Mouse (Mus musculus) urinary bladder, postnatal 36 days (tissue): ENCODE data around the gene Pex5l.
A peak's percentile ranks its signal among the peaks of the same experiment; 100 is the strongest.

Experiments used
- DNase-seq, 2 experiments: peaks; one replicate each; pipeline ENCODE4 v3.0.0; 2022; ENCODE audit warnings: low spot score in 2 of 2, mixed read lengths in 1 of 2

The Pex5l gene

DNA sequence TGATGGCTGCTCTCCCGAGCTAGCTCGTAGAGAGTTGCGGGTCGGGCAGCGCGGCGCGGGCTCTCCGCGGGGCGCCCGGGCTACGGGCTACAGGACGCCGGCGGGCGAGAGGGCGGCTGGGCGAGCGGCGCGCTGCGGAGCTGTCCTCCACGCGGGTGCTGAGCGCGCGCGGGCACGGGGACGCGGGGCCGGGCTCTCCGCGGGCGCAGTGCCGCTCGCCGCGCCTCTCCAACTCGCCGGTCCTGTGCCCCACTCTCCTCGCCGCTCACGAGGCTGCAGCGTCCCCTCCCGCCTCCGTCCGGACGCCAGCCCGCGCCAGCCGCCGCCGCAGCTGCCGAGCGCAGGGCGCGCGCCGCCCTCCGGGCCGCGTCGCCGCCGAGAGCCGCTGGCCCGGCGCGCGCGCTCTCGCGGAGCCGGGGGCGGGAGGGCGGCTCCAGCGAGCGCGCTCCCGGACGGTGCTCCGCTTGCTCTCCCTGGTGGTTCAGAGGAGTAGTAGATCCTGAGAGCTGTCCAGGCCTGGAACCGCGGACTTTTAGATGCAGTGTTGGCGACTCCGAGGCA is at the start of gene Pex5l:
Pex5l (minus strand) TSS at position 347 of the 561 bp plus-strand sequence.
- peak; percentile 18 to 25 for DNase-seq

DNA sequence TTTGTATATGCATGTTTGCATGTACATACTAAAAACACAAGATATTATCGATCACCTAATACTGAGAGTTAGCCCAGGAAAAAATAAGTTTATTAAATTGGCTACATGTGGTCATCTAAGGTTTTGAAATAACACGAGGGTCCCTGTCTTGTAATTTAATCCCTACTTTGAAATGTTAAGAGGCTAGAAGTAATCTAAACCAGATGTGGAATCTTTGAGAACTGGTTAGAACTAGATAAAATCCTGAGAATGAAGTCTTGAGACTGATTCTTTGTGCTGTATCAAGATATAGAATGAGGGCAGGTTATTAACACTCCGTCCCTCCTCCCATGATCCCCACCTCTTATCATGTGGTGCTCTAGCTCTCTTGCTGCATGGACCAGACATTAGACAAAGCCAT is 22.1 kb upstream of the Pex5l start:
- no peak for DNase-seq

DNA sequence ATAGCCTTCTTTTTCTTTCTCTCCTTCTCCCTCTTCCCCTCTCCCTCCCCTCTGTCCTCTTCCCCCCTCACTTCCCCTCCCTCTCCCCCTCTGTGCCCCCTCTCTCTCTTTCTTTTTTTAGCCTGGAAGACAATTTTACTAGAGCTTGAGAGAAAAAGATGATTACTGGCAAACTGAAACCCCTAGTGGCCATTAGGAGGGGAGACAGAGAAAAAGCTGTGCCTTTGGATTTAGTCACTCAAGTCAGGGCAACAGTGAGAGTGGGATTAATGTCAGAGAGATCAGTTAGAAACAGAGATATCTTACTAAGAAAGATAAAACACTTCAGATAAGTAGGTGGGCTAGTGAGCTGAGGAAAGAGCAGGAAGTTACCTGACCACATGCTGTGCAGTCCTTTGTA is 20.8 kb upstream of the Pex5l start:
- no peak for DNase-seq

DNA sequence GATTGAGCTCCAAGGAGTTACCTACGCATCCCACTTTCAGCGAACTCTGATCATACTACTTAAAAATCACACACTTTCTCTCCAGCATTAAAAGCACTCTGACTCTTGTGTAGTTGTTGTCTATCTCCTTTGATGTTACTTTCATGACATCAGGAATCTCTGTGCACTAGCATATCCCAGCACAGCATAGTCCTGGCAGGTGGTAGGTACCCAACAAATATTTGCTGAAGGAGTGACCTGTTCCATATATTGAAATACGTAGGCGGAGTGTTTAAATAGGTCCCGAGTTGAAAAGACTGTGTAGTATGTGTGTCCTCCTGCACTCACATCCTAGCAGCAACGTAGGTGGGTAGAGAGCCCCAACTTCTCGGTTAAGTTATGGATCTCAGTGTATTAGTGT is 545 bp upstream of the Pex5l start:
- DNase-seq: no peak

DNA sequence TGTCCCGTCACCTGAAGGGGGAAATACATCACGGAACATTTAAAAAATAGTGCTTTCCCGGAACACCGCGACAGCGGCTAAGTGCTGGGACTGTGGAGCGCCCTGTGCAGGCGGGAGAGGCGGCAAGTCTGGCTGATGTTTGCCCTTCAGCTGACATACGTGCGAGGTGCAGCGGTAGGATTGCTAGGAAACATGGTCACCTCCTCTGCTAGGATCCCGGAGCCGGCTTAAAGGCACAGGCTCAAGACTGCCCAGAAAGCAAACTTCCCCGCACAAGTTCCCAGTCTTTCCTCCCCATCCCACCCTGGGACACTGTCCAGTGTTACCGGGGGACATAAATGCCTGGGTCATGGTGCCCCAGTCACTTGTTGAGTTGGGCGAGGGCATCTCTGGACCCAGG is 649 bp downstream of the Pex5l start:
- no peak for DNase-seq

DNA sequence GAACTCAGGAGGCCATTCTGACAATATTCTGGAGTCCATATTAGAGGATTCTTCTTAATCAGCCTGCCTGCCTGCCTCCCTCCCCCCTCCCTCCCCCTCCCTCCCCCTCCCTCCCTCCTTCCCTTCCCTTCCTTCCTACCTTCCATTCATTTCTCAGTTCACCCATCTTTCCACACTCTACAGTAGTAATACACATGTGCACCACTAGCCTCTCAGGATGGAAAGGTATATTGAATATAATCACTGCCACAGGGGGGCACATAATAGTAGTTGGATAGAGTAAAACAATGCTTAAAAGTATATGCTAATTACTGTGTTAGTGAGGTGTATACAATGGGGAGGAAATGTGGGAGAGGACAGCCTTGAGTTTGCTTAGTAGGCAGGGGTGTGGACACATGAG is 13.1 kb downstream of the Pex5l start:
- no peak for DNase-seq

DNA sequence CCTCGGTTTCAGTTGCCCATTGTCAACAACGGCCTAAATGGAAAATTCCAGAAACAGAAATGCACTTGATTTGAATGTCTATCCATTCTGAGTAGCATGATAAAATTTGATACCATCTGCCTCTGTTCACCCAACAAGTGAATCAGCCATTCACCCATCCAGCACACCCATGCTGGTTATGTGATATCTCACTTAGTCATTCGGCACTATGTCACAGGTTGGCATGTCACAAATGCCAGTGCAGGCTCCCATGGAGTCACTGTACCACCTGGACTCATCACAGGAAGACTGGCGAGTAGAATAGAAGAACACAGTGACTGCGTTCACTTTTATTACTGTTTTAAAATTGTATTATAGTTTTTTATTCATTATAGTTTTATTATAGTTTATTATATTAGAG is 18.3 kb downstream of the Pex5l start:
- DNase-seq: no peak

DNA sequence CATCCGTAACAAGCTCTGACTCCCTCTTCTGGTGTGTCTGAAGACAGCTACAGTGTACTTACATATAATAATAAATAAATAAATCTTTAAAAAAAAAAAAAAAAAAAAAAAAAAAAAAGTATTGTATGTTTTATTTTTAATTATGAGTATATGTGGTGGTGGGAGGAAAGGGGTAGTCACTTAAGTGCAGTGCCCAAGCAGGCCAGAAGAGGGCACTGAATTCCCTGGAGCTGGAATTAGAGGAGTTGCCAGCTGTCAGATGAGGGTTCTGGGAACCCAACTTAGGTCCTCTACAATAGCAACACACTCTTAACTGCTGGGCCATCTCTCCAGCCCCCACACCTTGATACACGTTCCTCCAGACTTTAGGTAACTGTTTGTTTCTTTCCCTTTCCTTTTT is 37.3 kb downstream of the Pex5l start:
- no peak for DNase-seq

DNA sequence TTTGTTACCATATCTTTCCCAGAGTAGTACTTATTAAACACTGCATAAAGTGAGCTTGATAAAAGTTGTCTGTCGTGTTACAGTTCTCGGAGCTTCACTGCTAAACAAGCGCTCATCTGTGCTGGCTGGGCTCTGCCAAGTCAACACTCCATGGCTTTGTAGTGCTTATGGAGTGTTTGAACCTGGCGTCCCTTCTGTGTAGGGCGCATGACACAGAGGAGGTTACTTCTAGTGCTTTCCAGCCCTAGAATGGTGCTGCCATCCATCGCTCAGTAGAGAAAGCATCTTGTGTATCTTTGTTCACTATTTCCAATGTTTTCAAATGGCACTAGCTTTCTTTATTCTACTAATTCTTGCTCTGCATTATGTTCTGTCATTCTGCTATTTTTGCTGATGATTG is 39.5 kb downstream of the Pex5l start:
- DNase-seq: no peak

DNA sequence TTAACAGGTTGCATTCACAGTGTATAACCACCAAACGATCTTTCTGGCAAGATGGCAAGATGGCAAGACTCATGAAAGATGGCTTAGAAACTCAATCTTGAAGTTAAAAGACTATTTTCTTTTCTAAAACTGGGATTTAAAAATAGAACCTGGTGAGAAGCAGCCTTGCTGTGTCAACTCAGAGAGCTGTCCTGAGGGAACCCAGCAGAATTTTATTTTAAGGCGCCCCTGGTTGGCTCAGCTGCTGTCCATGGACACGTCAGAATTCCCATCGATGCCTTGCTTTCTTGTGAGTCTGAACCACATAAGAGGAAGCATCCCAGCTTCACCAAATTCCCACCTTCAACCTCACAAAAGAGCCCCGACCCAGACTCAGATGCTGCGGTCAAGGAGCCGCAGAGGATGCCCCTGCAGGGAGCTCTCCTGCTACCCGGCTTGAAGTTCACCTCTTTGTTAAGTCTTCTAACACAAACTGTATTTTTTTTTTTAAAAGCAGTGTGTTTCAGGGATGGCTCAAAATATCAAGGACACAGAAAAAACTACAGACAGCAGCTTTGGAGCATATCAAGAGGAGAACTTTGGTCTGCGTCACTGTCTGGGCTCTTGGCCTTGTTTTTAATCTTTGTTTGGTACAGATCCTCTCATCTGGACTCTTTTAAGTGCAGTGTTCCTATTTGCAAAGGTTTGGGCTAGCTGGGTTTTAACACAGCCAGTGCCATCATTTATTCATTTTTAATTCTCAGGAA is 44.3 kb downstream of the Pex5l start:
- no peak for DNase-seq

DNA sequence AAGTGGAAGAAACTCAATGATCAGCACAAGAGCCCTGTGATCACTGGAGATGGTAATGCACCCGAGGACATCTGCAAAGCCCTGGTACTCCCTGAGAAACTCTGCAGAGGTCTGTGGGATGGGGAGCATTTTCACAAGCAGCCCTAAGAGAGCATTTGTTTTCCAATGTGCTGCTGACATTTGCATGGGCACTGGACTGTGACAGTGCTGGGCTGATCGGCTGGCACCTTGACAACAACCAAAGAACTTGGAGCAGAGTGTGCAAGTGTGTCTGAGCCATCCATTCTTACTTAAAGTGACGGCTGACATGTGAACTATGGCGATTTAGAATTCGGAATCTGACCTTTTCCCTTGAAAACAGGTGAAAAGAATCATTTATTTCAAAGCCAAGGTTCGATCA is 49.4 kb downstream of the Pex5l start:
- no peak for DNase-seq

DNA sequence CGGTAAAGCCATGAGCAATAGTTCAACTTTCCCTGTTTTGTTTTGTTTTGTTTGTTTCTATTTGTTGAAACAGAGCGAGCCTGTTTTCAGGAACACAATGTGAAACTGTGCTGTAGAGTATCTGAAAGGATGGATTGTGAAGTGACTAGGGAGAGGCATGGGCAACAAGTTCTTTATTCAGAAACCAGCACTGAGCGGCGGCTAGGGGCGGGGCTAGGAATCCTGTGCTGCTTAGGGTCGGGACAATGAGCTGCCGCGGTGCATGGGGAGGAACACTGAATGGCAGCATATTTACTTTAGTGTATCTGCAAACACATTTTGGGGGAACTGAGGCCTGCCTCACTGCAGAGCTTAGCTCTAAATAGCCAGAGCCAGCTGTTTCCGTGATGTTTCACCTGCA is 53.0 kb downstream of the Pex5l start:
- no peak for DNase-seq

DNA sequence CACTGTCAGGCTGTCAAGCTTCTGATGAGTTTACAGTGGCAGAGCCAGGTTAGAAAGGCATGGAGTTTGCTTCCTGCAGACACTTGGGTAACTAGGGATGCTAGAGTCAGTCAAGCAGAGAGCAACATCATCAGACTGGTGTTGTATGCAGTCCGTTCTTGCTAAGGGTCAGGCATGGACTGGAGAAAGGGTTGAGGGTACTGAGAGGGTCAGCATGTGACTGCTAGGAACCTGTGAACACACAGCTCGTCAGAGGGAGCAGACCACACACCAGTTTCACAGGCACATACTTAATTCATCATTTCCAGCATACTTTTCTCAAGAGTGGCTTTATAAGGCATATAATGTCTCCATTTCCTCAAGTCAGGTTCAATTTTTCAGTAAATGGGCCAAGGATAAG is 53.6 kb downstream of the Pex5l start:
- no peak for DNase-seq

DNA sequence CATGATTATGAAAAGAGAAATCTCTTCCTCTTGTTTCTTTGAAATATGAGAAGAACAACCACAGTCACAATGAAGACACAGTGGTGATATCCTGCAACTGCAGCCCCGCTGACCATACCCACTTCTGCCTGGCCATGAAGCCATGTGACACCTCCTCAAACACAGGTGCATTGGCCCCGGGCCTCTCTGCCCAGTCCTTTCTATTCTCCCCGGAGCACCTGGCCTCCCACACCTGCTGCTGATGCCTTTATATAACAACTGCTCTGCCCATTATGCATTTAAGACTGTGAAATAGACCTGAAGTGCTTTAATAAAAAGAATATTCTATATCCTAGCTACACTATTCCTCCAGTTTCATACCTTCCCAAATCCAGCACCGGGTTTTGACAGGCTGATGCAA is 54.8 kb downstream of the Pex5l start:
- DNase-seq: no peak

DNA sequence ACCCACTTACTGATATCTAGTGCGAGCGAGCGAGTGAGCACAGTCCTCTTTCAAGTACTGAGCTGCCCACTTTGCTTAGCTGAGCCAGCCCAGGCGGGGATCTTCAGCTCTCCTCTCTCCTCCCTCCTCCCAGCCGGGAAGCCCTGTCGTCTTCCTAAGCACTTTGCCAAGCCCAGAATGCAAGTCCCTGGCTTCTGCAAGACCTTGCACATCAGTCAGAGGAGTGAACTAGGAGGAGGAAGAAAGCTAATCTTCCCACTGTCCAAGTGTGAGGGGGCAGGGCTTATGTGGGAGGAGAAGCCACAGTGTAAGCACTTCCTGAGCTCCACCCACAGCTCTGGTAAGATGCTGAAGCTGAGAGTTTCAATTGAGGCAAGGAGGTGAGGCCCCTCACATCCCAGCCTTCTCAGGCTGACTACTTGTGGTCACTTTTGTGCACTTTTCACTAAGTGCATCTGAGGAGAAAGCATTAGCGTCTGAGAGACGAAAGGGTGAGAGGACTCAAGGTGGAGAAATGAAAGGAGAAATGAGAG is 60.2 kb downstream of the Pex5l start:
- DNase-seq: peak; percentile 5 to 23

DNA sequence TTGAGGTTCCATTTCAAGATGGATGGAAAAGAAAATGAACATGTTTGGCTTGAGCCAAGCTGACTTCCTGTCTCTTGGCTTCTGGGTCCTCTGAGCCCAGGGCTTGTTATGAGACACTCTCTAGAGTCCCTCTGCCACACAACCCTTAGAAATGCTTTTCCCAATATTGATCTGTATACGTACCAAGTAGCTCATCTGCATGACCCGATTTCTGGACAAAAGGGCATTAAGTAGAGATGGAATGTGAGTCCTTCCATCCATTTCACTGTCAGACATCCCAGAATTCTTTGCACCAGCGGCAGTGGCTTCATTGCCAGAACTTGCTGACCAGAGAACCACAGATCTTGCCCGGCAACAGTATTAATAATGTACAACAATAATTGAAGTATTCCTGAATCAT is 61.3 kb downstream of the Pex5l start:
- DNase-seq: no peak

DNA sequence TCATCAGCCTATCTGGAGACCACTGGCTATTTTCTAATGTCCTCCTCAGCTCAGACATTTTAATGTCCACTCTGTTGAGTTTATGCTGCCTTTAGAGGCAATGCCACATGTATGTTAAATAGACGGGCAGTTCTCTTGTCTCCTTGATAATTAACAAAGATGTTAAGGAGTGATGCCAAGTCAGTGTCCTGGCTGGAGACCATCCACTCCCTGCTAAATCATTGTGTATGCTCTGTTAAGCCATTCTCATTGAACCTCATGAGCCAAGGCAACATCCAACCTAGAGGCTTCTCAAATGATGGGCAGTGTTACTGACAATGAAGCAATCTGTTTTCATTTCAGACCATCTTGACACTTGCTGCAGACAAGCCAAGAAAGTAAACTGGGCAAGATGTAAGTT is 63.4 kb downstream of the Pex5l start:
- no peak for DNase-seq

DNA sequence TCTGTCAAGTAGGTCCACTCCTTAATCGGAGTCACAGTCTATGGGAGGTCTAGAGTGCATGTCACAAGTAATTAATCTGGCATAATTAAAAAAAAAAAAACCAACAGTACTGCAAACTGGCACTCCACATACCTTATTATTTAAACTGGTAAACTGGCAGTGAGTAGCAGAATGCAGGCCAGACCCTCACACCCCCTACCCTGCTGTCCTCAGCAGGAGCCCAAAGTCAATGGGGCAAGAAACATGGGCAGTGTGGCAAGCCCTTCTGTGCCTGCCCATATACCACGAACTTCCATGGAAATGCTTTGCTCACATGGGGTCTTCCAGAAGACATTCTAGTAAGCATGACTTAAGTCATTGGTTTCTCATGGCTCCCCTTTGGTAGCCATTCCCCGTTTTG is 63.9 kb downstream of the Pex5l start:
- no peak for DNase-seq

DNA sequence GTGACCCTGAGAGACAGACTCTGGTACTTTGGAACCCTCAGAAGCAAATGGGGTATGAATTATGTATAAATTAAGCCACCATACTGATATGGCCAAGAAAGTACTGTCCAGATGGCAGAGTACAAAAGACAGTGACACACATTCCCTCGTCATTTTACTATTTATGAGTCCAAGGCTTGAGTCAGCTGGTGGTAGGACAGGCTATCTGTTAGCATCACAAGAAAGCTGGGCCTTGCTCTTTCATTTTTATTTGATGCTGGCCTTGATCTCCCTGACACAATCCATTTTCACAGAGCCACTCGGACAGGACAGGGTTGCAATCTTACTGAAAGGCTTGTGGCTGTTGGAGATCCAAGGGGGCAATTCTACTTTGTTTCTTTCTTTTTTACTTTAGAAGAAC is 67.4 kb downstream of the Pex5l start:
- DNase-seq: no peak

DNA sequence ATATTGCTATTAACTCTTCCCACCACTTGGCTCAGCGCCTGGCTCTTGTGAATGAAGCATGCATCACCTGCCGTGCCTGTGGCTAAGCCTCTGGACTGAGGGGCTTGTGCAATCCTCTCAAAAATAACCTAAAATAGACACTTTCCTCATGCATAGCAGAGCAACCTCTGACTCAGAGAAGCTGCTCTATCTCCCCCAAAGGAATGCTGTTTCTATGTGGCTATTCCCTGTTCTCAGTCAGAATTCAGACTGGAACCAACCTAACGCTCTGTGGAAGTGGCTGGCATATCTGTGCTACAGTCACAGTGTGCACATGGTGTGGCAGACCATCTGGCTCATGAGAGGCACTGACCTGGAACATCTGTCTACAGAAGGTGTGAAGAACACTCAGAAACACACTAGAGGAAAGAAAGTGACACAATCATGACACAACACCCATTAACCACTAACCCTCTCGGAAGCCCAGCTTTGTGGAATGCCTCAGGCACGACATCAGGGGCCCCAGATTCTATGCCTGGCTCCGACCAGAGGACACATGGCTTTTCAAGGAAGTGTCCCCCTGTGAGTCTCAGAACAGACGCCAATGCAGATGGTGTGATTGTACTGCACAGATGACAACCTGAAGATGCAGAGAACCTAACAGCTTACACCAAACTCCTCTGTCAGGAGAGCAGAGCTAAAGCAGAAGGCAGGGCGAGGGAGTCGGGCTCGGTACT is 68.6 kb downstream of the Pex5l start:
- DNase-seq: peak in 1 of 2 experiments; percentile 2

DNA sequence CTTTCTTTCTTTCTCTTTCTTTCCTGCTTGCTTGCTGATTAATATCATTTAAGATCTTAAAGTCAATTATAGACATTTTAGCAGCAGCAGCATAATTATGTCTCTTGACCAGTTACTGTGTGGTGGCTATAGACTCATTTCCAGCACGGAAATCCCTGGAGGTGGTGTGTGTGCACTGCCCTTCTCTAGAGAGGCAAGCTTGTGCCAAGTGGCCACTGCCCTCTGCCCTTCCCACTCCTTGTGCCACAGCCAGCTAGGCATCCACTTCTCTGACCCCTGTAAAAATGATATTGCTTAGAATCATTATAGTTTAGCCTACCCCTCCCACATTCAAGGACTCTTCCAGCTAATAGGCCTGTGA is 69.2 kb downstream of the Pex5l start:
- no peak for DNase-seq

DNA sequence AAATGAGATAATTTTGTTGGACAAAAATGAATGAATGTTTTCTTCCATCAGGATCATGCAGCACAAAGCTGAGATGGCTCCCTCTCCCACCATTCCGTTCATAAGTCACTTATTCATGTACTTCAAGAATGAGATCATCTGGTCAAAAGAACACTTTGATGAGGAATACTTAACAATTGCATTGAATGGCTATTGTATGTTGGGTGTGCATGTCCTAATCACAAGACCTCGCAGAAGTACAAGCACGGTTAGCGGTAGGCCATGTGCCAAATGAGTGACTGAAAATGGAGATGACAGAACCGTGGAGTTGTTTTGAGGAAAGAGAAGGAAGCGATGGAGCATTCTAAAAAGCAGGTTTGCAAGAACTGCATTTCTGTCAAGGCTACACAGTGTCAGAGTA is 72.3 kb downstream of the Pex5l start:
- DNase-seq: no peak

DNA sequence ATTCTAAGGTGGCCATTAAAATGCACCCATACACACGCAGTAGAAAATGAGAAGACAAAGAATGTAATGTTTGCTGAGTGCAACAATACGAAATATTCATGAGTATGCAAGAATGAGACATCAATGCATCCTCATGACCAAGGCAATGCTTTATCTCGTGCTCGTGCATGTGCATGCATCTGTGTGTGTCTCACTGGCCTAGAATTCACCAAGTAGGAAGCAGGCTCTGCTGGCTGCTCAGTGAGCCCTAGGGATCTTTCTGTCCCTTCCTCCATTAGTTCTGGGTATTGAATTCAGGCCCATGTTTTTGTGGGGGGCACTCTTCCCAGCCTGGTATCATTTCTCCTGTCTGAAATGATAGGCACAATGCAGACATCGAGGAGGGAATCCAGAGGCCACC is 74.9 kb downstream of the Pex5l start:
- no peak for DNase-seq
